Comparison of ENCODE assay signal across 10 mouse cellular contexts in the genomic region with DNA sequence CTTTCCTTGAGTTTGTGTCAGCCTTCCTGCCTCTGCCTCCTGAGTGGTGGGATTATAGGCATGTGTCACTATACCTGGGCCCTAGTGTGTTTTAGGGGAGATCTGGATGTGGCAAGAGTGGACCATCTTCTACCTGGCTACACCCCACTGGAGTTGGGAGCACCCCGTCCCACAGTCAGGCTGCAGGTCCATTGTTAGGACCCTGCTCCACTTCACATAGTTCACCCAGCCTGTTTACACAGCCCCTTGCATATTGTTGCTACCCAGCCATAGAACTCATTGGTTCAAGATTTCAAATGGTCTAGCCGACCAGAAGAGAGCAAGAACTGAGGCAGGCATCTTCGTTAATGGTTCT. TPM values are rescaled to one million over a fixed set of nuclear protein-coding genes. Genes with fewer than 3 reads are reported as not detected.
"Had no signal": no experiment of that assay in that cellular context is flagged by ENCODE, and none has a peak within 500 bp of the region (broad histone marks: within the 10 kb centered on the region; RNA-seq: fewer than 3 reads in every experiment).

No protein-coding gene starts in this region.

- H3K27me3 ChIP-seq: limb, embryonic 13.5 days; liver, embryonic 15.5 days had no signal

- DNase-seq: lung, adult 2 months; right cerebral cortex, postnatal 14 days; thymus, postnatal 36 days had no signal

- H3K4me2 ChIP-seq: limb, embryonic 13.5 days; liver, embryonic 11.5 days; liver, embryonic 15.5 days; midbrain, embryonic 13.5 days had no signal

- ATAC-seq: midbrain, embryonic 13.5 days had no signal

- H3K9ac ChIP-seq: limb, embryonic 13.5 days; liver, embryonic 15.5 days; midbrain, embryonic 13.5 days had no signal

- H3K4me3 ChIP-seq: layer of hippocampus, adult 2 months; limb, embryonic 13.5 days; liver, embryonic 15.5 days; midbrain, embryonic 13.5 days had no signal

- H3K27ac ChIP-seq: layer of hippocampus, adult 2 months; limb, embryonic 13.5 days; liver, embryonic 15.5 days; midbrain, embryonic 13.5 days had no signal

- H3K36me3 ChIP-seq: limb, embryonic 13.5 days; liver, embryonic 15.5 days; midbrain, embryonic 13.5 days had no signal

- H3K4me1 ChIP-seq: liver, embryonic 15.5 days; midbrain, embryonic 13.5 days had no signal

- H3K9me3 ChIP-seq: liver, embryonic 15.5 days had no signal

RNA-seq across cellular contexts. Expression of gene Tll2, which starts 54.6 kb away (rescaled TPM):
- total RNA-seq: megakaryocyte progenitor cell, adult 5-6 weeks had no signal
- polyA plus RNA-seq: liver, embryonic 11.5 days; liver, embryonic 15.5 days; lung, postnatal 0 days had no signal
